Mouse (Mus musculus) natural killer cell, adult 2 months (primary cell): Measurements from ENCODE around the gene Lce1c.
A peak's percentile ranks its signal among the peaks of the same experiment; 100 is the strongest.

Experiments used
- DNase-seq, 2 experiments: peaks; one replicate each; pipeline ENCODE4 v3.0.0; 2022; ENCODE audit warnings: low spot score in 2 of 2

The Lce1c gene

DNA sequence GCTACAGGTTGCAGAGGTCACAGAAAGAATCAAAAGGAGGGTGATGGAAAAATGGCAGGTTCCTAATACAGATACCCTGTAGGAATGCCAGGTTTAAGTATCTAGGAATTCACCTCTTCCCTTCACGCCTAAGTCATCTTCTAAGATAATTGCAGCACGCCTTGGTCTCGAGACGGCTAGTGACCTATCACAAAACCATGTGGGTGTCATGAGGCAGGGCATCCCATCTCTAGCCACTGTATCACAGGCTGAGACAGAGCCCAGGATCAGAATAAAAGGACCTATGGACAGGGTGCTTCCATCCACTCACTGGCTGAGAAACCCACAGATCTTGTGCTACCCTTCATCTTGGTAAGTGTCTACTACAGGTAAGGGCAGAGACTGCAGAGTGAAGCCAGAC lies at the start of gene Lce1c:
Lce1c (plus strand) TSS at position 301 of the 400 bp plus-strand sequence.
- no peak for DNase-seq

- DNase-seq = no peak
These were observed 41.0 kb upstream of the Lce1c start for GRCm38 (mm10) chr3:92637745-92638652.

- no peak for DNase-seq
These were observed 40.4 kb upstream of the Lce1c start for GRCm38 (mm10) chr3:92638653-92638991.

- DNase-seq = no peak
These were observed 39.2 kb upstream of the Lce1c start for GRCm38 (mm10) chr3:92639854-92640253.

DNA sequence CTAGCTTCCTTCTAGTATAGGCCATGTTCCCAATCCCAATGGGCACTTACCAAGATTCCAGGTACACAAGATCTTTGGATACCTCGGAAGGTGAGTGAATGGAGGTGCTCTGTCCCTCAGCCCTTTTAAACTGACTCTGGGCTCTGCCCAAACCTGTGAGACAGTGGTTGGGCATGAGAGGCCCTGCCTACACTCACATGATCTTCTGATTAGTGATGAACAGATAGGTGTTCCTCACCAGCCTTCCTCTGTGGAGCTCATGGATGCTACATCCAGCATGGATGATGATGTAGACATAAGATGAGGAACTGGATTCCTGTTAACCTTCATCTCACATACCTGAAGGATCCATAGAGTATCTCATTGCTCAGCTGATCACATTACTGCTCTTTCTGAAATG lies 30.8 kb upstream of the Lce1c start, which contains the start of gene Lce1a1:
Lce1a1 (minus strand) TSS at position 101 of the 400 bp plus-strand sequence.
- no peak for DNase-seq

- DNase-seq = no peak
These were observed 22.2 kb upstream of the Lce1c start, which contains the start of gene Lce1b for GRCm38 (mm10) chr3:92656826-92657225. Gene Lce1b, minus strand, starts transcription at chr3:92656926.

- DNase-seq = no peak
These were observed 8.8 kb upstream of the Lce1c start, which contains the start of gene Lce1a2 for GRCm38 (mm10) chr3:92670215-92670614. Gene Lce1a2, minus strand, starts transcription at chr3:92670315.

DNA sequence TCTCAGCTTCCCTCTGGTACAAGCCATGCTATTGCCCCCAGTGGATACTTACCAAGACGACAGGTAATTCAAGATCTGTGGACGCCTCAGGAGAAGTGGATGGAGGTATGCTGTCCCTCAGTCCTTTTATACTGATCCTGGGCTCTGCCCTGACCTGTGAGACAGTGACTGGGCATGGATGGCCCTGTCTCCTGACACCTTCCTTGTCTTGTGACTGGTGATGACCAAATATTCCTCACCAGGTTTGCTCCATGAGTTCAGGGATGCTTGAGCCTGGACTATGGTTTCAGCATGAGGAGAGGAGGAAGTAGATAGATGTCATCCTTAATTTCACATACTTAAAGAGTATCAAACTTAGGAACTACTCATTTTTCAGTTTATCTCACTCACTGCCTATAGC lies 8.1 kb downstream of the Lce1c start, which contains the start of gene Lce1d:
Lce1d (minus strand) TSS at position 101 of the 400 bp plus-strand sequence.
- DNase-seq = no peak

DNA sequence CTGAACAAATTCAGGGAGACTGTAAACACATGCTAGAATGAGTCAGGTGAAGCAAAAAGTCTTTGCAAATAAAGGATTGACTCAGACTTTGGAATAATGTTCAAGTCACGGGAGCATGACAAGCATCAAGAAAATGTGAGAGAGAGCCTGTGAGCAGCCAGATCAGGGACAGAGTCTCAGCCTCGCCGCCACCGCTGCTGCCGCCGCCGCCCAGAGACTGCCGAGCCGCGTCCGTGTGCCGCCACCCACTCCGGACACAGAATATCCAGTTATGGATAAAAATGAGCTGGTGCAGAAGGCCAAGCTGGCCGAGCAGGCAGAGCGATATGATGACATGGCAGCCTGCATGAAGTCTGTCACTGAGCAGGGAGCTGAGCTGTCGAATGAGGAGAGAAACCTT lies 10.1 kb downstream of the Lce1c start:
- DNase-seq = peak; percentile 7 to 14

- DNase-seq = no peak
These were observed 12.6 kb downstream of the Lce1c start for GRCm38 (mm10) chr3:92691688-92692087.

GRCm38 (mm10) chr3:92694613-92695012 lies 15.6 kb downstream of the Lce1c start:
- DNase-seq = no peak

DNA sequence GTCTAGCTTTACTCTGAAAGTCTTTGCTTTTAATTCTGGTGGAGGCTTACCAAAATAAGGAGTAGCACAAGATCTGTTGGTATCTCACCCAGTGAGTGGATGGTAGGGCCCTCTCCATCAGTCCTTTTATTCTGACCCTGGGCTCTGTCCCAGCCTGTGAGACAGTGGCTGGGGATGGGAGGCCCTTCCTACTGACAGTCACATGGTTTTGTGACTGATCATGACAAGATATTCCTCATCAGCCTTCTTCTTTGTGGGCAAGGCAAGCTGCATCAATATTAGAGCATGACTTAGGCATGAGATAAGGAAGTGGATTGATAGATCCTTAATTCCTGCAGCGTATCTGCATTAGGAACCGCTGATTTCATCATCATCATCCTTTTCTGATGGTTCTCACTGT lies 29.9 kb downstream of the Lce1c start, which contains the start of gene Lce1e:
Lce1e (minus strand) TSS at position 101 of the 400 bp plus-strand sequence.
- no peak for DNase-seq

DNA sequence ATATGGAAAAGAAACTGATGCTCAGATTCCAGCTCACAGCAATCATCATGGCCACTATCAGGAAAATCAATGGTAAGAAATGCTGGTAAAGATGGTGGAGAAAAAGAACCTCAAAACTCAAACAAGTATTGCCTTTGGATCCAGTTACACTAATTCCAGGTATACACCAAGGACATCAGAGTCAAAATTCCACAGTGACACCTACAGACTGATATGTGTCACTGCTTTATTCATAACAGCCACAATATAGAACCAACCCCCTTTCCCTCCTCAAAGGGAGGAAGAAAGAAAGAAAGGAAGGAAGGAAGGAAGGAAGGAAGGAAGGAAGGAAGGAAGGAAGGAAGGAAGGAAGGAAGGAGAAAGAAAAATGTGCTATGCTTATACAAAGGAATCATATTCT lies 36.1 kb downstream of the Lce1c start:
- no peak for DNase-seq

DNA sequence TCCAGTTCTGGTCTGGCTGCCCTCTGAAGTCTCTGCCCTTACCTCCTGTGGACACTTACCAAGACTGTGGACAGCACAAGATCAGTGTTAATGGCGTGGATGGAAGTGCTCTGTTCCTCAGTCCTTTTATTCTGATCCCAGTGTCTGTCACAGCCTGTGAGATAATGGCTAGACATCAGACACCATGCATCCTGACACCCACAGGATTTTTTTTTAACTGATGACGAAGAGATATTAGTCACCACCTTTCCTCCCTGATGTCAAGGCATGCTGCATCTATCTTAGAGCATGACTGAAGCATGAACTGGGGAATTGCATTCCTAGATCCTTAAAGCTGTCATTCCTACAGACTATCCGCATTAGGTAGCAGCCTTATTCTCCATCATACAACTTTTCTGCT lies 41.2 kb downstream of the Lce1c start, which contains the start of gene Lce1f:
Lce1f (minus strand) TSS at position 101 of the 400 bp plus-strand sequence.
- no peak for DNase-seq

DNA sequence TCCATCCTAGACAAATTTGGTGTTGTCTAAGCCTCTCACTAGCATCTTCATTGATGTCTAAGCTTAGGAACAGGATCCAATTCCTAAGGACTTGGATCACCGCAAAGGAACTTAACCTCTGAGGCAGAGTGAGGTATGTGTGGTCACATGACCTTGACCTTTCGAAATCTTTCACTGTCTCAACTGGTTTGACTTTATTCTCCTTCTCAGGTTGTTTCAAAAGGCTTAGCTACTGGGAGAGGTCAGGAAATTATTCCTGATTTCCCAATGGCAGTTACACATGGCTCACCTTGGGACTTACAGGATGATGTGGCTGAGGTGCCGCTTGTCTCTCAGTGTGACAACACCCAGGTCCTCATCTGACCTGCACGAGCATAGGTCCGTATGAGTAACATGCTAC lies 43.6 kb downstream of the Lce1c start:
- DNase-seq = no peak
